Mouse (Mus musculus): Measurements from ENCODE around the gene Mkrn1. TPM values are rescaled to one million over a fixed set of nuclear protein-coding genes. Genes with fewer than 3 reads are reported as not detected.
"Not testable (repeated sequence)": the region's sequence is repeated elsewhere in the genome, so short reads cannot be mapped to it uniquely, and the experiment has no call there.

The Mkrn1 gene
- total RNA-seq, 2 experiments from 2014 or later: 145 to 156 TPM

GRCm38 (mm10) chr6:39381125-39381880, 39.0 kb downstream of the Mkrn1 start, which contains the start of gene Rab19:
Gene Rab19, plus strand, starts transcription at chr6:39381175.
- DNase-seq (ENCODE audit: low spot score in 2 of 2): no peak

DNA sequence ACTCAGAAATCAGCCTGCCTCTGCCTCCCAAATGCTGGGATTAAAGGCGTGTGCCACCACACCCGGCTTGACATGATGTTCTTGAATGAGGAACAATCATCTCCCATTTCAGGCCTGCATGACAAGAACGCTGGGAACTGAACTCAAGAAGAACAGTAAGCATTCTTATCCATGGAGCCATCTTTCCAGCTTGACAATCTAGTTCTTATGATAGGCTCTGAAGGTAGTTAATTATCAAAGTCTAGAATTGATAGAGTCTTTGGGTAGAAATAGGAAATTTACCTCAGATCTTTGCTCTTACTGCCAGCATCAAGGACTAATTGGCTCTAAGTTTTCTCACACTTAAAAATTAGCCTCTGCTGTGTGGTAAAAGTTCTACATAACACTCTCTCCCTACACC, 40.0 kb downstream of the Mkrn1 start:
- DNase-seq (ENCODE audit: low spot score in 2 of 2): no peak

DNA sequence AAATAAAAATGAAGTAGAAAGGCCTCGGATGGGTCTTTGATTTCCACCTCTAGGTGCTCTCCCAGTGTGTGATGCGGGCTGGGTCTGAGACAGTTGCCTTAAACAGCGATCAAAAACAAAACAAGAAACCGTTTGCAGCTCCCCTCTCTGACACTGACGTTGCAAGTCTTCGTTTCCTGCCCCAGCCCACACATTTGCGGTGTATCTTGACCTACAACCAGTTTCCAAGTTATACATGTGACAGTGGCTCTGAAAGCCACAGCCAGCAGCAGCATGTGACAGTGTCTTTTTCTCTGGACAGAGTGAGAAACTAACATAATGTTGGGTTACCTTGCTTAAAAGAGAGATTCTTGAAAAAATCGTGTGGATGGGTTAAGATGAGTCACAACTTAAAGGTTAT, 40.5 kb downstream of the Mkrn1 start:
- DNase-seq (ENCODE audit: low spot score in 2 of 2): no peak

DNA sequence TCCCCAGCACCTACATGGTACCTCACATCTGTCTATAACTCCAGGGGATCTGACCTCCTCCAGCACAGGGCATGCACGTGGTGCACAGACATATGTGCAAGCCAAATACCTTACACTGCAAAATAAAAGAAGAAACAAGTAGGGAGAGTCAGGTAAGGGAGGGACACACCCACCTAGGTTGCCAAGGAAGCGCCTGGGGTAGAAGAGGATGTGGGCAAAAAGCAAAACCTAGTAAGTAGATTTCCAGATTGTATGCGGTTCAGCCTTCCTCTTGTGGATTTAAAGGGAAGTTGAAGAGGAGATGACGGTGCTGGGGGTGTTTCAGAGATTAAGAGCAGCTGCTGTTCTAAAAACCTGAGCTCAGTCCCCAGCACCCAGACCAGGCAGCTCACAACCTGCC, 41.0 kb downstream of the Mkrn1 start:
- no peak for DNase-seq (ENCODE audit: low spot score in 2 of 2)

DNA sequence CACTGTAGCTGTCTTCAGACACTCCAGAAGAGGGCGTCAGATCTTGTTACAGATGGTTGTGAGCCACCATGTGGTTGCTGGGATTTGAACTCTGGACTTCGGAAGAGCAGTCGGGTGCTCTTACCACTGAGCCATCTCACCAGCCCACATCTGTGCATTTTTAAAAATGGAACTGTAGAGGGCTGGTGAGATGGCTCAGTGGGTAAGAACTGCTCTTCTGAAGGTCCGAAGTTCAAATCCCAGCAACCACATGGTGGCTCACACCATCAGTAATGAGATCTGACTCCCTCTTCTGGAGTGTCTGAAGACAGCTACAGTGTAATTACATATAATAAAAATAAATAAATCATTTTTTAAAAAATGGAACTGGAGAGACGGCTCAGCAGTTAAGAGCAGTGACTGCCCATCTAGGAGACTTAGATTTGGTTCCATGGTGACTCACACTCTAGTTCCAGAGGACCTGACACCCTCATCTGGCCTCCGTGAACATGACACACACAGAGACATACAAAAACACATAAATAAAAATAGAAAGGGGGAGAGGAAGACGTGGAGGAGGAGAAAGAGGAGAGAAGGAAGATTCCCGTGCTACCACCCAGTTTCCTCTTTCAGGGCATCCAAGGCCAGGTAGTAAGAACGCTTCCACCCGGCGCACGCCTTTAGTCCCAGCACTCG, 42.0 kb downstream of the Mkrn1 start:
- not testable (repeated sequence) for DNase-seq (ENCODE audit: low spot score in 2 of 2)

GRCm38 (mm10) chr6:39377311-39377827, 42.9 kb downstream of the Mkrn1 start, which contains the start of gene Slc37a3:
Gene Slc37a3, minus strand, starts transcription at chr6:39377675.
- DNase-seq (ENCODE audit: low spot score in 2 of 2): peak; percentile 80 to 84

GRCm38 (mm10) chr6:39376775-39377174, 43.5 kb downstream of the Mkrn1 start:
- no peak for DNase-seq (ENCODE audit: low spot score in 2 of 2)

GRCm38 (mm10) chr6:39373301-39373955, 46.8 kb downstream of the Mkrn1 start:
- no peak for DNase-seq (ENCODE audit: low spot score in 2 of 2)

DNA sequence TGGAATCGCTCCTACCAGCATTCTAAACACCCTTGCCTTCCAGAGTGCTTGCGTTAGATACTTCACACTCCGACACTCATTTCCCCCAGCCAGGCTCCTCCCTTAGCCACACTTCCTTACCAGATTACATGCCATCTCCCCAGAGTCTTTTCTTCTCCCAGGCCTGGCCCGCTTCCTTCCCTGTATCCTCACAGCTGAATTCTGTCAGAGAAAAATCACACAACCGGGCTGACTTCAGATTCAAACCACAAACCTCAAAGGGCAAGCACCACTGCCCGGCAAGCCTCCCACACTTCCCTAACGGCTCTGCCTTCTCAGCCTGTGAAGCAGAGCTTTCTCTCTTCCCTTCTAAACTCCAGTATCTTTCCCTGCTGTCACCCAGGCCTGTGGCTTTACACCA, 47.5 kb downstream of the Mkrn1 start:
- DNase-seq (ENCODE audit: low spot score in 2 of 2): no peak

GRCm38 (mm10) chr6:39372042-39372441, 48.2 kb downstream of the Mkrn1 start:
- no peak for DNase-seq (ENCODE audit: low spot score in 2 of 2)

DNA sequence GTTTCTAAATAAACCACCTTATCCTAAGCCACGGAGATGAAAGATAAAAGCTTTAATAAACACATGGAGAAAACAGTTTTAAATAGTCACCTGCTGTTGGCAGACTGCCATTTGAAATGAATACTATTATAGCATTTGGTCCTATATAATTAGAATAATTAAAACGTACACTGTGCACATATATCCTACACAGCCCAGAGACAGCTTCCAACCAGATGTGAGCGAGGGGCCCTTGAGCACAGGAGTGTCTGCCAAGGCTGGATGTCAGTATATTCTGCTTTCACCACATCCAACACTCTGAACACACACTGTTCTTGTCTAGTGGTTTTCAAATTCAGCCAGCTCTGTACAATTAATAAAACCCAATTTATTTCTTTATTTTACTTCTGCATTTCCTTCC, 50.6 kb downstream of the Mkrn1 start:
- DNase-seq (ENCODE audit: low spot score in 2 of 2): no peak

GRCm38 (mm10) chr6:39362684-39363083, 57.6 kb downstream of the Mkrn1 start:
- no peak for DNase-seq (ENCODE audit: low spot score in 2 of 2)

GRCm38 (mm10) chr6:39359207-39359606, 61.1 kb downstream of the Mkrn1 start:
- DNase-seq (ENCODE audit: low spot score in 2 of 2): not testable (repeated sequence)

DNA sequence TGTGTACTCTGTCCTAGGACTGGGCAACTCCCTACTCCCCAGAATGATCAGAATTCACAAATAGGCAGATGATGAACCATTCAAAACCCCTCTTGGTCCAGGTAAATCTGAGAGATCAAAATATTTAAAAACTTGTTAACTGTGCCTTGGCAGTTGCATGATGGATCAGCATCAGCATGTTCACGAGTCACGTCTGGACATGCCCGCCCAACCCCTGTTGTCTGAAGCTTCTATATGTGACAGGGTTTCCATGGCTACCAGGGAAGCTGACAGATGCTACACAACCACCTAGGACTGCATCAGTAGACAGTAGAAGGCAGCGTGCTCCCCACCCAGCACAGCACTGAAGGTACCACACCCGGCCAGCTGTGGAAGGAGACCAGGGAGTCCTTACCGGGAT, 71.3 kb downstream of the Mkrn1 start:
- DNase-seq (ENCODE audit: low spot score in 2 of 2): no peak

DNA sequence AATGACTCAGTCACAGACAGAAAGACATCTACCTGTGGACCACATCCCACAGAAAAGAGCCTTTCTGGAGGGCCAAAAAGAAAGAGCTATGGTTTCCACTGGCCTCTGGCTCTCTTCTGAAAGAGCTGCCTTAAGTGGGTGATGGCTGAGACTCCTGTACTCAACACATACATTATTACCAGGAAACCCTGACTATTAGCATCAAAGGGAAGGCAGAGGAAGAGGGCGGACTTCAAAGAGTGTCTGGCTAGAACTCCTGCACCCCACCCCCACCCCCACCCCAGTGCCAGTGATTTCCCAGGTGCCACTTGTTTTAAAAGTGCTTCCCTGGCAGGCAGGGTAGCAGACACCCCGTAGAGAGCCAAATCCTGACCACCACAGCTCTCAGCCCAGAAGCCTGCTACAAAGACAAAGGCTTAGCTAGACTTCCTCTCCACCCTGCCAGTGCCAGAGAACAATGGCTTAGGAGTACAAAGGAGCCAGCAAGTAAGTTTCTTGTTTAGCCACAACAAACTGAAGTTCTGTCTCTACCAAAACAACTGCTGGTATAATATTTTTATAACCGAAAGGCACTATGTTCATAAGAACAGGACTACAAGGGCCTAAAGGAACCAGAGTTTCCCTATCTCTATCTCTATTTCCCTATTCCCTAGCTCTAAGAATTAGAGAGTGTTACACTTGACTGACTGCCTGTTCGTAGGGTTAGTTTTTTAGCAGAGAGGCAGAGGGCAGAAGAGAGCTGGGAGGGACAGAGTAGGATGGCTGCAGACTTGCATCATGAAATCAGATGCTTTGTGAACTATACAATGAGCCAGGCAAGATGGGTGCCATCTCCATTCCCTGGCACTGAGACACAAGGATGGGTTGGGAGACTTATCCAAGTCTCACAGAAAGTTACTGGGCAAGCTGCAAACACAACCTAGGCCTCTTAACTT, 72.1 kb downstream of the Mkrn1 start:
- DNase-seq (ENCODE audit: low spot score in 2 of 2): no peak

Other genes with a start within 250 kb of the Mkrn1 start
- gene Kdm7a, start 213.7 kb downstream of the Mkrn1 start, total RNA-seq (2021): 10 to 100 TPM; 29.8 to 33.0 TPM
- 10 to 100 TPM; 85.7 to 87.6 TPM for gene Slc37a3, start 42.8 kb downstream of the Mkrn1 start, total RNA-seq (2021)
- gene Rab19, start 39.3 kb downstream of the Mkrn1 start, total RNA-seq (2021): under 1 TPM in 1 of 2 experiments, not detected in 1; 0.21 TPM
- 10 to 100 TPM; 30.0 to 35.7 TPM for gene Dennd2a, start 137.4 kb upstream of the Mkrn1 start, total RNA-seq (2021)
- gene Adck2, start 153.4 kb upstream of the Mkrn1 start, total RNA-seq (2021): 10 to 100 TPM; 28.0 to 32.3 TPM
- under 1 TPM in 1 of 2 experiments, not detected in 1; 0.88 TPM for gene Gm42420, start 165.3 kb upstream of the Mkrn1 start, total RNA-seq (2021)
- 100 to 1,000 TPM; 182 to 188 TPM for gene Ndufb2, start 172.1 kb upstream of the Mkrn1 start, total RNA-seq (2021)